Mouse (Mus musculus) large intestine, adult 2 months (tissue): ENCODE measurements around the gene Camk1g. TPM values are rescaled to one million over a fixed set of nuclear protein-coding genes. Genes with fewer than 3 reads are reported as not detected.

Experiments used
- DNase-seq: peaks from one replicate; pipeline ENCODE4 v3.0.0-alpha.2; 2012; ENCODE audit warnings: low read depth, low spot score
- WGBS: fragments of 180-500 bp; shearing (Covaris S2); methylation state at CpG from one replicate; pipeline ENCODE4 v1.1.7; 2018; 5-methylcytosine and 5-hydroxymethylcytosine counted together
- polyA plus RNA-seq: library from polyadenylated mRNA; depleted of rRNA; stranded (reverse); fragments of >200 nt; gene quantifications from 2 replicates; pipeline ENCODE4 v1.2.3, GENCODE M21; 2012; rRNA removed

Gene Camk1g
- polyA plus RNA-seq: 0.27 and 0.49 TPM in 2 replicates

DNA sequence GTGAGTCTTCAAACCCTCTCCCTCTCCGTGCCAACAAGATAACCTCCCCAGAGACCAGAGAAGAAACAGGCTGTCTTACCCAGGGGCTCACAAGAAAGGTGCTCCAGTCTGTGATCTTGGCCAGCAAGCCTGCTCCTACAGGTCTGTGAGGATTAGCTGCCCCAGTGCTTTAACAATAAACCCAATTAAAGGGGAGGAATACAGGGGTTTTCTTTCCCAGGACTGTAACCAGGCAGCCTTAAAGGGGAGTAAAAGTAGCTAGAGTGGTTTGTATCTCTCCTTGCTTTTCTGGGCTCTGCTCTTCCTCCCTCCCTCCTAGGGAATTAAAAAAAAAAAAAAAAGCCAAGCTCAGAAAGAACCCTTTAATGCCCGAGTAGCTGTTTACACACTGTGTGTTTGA lies at the start of gene Camk1g:
Gene Camk1g (minus strand): TSS at position 203 of the 400 bp plus-strand sequence.
- DNase-seq: no peak
- WGBS: 8% methylated on average over 2 of the region's 2 CpGs

DNA sequence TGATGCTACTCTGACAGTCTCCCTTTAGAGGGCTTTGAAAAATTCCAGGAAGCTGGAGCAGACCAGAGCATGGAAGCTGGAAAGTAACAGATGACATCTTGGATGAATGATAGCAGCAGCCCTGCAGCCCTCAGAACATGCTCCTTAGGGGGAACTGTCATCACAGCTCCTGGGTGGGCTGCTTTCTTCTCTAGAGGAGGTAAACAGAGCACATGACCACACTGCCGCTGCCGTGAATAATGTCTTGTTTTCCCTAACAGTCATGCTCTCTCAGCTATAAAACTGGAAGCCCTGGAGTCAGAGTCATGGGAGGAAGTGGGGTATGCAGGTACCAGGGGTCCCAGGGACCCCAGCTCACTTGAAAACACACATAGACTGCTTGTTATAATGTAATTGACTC lies 49.1 kb upstream of the Camk1g start:
- no peak for DNase-seq
- 8% methylated on average over 2 of the region's 2 CpGs for WGBS

DNA sequence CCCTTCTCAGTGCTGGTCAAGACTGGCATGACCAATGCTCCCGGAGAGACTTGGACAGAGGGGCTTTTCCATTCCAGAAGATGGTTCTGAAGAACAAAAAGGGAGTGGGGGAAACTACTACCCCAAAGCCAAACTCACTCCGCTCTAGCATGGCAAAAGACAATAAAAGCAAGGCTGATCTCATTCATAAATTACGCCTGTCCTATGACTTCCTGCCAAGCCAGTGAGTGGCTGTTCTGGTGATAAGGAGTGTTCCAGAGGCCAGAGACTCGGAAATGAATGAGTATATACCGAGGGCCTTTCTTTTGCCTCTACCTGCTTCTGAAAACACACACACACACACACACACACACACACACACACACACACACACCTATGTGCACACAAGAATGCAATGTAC lies 48.6 kb upstream of the Camk1g start:
- DNase-seq: no peak
- WGBS: 34% methylated on average over 5 of the region's 5 CpGs

DNA sequence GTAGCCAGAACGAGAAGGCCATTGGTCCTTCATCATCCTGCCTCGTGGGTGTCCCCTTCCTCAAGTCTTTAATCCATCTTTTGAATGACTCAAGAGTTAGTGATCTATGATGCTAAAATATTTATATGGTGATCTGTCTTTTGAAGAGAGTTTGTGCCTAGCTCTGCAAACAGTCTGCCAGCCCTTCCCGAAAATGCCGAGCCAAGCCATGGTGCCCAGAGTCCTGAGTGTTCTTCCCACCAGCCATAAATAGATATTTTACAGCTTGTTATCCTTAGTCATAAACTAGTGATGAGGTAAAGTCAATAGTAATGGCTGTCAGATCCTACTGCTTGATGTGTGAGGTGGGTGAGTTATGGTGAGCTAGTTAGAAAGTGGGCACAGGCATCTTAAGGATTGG lies 44.0 kb upstream of the Camk1g start:
- WGBS: 52% methylated on average over 4 of the region's 4 CpGs
- DNase-seq: no peak

DNA sequence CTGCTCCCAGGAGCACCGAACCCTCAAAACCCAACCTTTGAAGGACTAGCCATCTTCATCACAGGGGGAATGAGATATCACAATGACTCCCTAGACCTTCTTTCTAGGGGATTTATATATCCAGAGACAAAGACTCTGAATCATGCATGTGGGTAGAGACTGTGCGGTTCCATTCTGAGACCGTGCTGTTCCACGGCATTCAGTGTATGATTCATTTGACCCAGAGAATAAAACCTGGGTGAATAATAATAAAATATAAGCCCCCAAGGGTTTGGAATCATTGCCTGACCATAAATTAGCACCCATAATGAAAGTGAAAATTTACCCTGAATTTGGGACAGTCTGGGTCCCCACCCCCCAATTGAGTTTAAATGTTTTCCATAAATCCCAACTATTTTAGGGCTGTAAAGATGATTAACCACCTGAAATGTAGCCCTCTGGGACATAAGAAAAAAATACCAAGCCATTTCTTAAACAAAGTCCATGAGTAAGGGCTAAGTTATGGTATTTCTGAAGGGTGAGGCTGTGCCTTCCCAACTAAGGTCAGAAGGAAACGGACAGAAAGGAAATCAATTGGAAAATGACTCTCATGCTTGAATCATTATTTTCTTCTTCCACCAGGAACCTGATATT lies 43.4 kb upstream of the Camk1g start:
- WGBS: 87% methylated on average over 5 of the region's 5 CpGs

DNA sequence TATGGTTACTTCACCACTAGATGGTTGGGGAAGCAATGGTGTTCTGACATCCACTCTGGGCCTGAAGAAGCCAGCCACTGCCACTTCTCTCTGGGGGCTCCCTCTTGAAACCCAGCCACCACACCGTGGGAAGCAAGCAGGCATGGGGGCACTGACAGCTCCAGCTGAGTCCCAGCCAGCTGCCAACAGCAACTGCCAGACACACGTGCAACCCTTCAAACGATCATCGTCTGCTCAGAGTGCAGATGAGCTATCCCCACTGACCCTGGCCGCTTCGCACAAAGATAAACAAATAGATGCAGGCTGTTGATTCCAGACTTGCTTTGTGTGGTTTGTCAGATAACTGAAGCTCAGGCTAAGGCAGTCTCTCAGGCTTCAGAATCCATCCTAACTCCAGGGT lies 37.4 kb upstream of the Camk1g start:
- no peak for DNase-seq
- 61% methylated on average over 6 of the region's 6 CpGs for WGBS

More for the DNA sequence above, 43.4 kb upstream of the Camk1g start:
- DNase-seq: no peak

DNA sequence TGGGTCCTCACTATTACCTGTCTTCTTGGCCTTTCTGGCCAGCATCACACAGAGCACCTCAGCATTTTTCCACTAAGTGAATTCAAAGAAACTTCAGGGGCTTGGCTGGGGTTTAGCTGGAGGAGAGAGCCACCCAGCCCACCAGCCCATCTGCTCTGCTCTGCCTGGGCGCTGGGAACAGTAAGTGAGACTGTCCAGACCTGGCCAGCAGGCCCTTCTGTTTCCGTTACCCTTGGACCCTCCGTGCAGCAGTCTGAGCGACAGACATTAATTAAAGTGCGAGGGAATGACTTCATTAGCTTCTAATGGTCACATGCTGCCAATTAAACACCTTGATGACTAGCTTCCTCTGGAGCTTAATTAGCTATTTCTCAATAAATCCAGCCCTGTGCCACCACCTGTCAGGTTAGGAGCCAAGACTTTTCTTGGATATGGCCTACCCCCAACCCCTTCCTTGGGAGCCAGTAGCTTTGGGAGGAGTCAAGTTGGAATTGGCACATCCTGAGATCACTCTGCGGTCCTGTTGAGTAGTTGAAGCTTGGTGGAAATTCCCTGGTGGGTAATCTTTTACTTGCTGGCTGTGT lies 36.1 kb upstream of the Camk1g start:
- 87% methylated on average over 6 of the region's 6 CpGs for WGBS
- no peak for DNase-seq

DNA sequence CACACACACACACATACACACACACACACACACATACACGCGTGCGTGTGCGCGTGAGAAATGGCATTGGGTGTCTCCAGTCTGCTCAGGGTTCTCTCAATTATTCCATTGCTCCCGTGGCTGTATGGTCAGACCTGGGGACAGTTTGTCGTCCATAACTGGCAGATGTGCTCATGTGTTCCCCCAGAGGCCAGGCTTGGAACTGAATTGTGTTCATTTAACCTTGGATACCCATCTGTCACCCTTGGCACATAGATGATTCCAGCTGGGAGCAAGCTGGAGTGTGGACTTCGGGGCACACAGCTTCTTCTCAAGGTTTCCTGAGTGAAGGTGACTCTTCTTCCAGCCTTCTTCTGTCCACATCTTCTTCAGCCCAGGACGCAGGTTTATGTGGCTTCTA lies 31.6 kb upstream of the Camk1g start:
- DNase-seq: no peak
- WGBS: 78% methylated on average over 9 of the region's 9 CpGs

DNA sequence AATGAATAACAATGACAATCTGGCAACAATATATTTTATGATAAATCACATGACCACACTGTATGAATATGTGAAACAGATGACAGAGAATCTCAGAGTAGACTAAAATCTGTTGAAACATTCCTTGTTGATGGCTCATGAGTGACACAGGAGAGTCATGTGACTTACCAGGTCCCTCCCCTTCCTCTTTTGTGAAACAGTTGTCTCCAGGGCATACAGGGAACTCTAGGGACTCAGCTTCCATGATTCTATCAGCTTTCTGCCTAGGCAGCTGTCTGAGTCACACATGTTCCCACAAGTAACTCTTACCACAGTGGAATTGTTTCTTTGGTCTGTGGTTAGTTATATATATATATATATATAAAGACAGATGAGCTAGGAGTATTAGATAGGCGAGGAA lies 30.2 kb upstream of the Camk1g start:
- no peak for DNase-seq
- WGBS: 74% methylated on average over 1 of the region's 1 CpGs

DNA sequence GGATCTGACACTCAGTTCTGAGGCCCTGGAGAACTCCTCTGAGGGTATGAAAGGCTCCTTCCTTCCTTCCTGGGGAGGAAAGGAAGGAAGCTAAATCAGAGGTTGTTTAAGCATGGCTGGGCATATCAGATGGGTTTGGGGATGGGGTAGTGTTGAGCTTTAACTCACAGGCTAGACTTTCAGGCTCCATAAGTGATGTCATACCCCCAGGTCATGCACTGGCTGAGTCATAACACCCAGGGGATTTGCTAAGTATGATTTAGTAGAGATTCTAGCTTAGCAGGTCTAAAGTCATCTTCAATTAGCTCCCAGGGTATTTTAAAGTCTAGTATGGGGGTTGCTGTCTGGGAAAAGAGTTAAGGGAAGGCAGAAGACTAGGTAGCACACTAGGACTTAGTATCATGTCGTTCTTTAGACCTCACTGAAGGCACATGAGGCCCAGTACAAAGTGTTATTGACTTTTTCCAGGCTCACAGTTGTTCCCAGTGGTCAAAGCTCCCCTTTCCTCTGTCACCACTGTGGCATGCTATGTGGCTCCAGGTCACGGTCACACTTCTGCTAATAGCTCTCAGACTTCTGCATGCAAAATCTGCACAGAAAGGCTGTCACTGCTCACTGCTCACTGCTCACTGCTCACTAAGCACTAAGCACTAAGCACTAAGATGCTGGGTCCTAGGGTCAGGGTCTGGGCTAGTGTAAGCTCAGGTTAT lies 28.8 kb upstream of the Camk1g start:
- no peak for DNase-seq
- 56% methylated on average over 2 of the region's 2 CpGs for WGBS

DNA sequence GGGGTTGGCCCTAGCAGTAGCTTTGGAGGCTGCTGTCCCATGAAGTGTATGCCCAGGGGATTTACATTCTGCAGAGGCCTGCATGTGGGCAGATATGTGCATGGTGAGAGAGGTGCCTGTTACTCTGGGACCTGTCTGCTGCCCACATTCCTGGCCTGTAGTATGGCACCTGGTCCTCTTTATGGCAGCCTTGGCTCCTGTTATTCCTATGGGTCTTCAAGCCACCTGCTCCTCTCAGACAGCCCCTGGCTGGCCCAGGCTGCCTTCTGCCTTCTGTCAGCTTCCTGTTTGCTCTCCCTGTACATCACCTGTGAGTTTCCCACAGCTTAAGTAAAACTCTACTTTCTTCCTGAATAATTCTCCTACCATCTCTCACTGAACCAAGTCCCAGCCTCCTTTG lies 27.0 kb upstream of the Camk1g start:
- DNase-seq: no peak

DNA sequence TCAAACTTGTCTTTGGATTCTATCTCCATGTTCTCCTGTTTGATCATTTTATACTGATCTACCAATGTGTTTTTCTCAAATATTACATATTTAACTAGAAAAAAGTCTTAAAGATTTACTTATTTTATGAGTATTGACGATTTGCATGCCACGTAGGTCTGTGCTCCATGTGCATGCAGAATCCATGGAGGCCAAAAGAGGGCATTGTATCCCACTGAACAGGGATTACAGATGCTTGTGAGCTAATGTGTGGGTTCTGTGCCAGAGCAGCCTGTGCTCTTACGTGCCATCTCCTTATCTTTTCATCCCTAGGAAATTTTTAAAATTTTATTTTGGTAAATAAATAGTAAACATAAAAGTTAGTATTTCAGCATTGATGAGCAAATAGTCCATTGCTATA lies 22.2 kb upstream of the Camk1g start:
- 83% methylated on average over 3 of the region's 3 CpGs for WGBS
- DNase-seq: no peak

DNA sequence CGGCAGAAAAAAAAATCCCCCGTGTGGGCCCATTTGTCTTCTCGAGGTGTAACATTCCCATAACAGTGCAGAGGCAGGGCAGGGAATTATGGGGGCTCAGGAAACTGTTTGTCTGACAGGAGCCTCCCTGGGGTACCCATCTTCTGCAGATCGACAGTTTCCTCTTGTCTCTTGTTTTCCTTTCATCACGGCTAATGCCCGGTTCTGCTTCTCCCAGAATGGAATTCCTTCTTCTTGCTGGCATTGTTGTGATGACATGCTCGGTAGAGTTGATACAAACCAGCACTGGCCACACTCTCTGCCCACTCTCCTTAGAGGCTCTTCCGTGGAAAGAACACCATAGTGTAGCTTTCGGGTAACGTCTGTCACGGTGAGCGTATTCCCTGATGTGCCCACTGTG lies 19.9 kb upstream of the Camk1g start:
- no peak for DNase-seq
- WGBS: 75% methylated on average over 12 of the region's 12 CpGs

DNA sequence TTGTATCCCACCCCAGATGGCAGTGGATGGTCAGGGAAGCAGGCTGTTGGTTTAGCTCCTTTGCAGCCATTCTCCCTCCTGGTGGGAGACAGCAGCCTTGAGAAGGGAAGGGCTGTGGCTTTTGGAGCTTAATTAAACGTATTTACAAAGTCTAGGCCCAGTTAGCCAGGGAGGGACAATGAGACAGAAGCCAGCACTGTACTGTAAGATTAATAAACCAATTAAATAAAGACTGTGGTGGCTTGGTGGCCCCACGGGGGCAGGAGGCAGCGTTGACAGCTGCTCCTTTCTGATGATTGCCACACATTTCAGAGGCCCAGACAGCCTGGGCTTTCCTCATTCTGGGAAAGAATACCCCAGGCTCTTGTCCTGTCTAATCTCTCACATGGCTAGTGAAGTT lies 19.4 kb upstream of the Camk1g start:
- DNase-seq: no peak
- WGBS: 21% methylated on average over 3 of the region's 3 CpGs

DNA sequence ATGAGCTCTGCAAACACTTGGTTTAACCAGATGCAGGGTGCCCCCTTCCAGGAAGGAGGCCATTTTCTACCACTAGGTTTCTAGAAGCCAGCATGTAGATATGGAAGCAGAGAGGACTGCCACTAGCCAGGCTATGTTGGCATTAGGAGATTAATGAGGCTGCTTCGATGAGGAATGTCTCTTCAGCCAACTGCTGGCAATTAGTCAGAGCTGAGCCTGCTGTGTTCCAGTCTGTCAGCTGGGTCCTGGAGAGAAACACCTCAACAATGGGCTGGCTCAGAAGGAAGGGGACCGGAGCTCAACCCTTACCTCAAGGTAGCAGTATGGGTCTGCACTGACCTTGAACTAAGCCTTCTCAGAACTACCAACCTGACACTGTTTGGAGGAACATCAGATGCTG lies 17.1 kb upstream of the Camk1g start:
- WGBS: 67% methylated on average over 2 of the region's 2 CpGs
- no peak for DNase-seq

DNA sequence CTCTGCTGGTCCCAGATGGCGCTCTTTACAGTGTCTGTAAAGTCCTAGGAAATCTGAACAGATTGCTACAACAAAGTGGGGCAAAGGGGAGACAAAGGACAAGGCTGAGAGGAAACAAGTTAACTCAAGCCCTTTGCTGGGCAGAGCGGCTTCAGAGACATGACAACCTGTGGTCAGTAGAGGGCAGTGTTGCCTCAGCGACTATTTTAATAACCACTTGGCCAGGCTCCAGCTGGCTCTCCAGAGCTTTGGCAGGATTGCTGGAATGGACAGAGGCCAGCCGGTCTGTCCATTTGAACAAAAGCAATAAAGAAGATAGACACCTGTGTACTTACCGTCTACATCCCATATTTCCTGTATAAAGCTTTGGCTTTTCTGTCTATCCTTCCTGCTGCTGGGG lies 16.0 kb upstream of the Camk1g start:
- peak; percentile 70 for DNase-seq

DNA sequence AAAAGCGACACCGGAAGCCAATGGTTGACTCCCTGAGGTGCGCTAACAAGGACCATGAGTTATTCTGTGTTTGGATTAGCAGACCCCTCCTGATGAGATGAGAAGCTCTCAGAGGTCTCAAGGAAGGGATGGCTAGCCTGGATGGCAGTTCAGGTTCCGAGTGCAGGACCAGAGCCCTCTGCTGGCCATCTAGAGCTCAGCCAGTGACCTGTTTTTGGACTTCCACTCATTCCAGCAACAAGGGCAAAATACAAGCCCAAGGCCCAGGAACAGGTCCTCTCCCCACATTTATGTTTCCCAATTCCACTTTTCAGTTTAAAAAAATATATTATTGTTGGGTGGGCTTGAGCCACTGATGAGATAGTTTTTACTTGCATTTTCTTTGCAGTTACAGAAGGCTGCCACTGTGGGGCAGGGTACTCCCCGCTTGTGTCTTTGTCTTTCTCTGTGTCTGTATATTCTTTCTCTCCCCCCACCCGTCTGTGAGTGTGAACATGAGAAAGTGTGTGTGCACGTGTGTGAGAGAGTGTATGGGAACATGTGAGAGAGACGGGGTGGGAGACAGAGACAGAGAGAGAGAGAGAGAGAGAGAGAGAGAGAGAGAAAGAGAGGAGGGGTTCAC lies 12.9 kb upstream of the Camk1g start:
- peak; percentile 33 for DNase-seq
- WGBS: 11% methylated on average over 8 of the region's 8 CpGs

More for the DNA sequence above, 16.0 kb upstream of the Camk1g start:
- 1% methylated on average over 5 of the region's 5 CpGs for WGBS

DNA sequence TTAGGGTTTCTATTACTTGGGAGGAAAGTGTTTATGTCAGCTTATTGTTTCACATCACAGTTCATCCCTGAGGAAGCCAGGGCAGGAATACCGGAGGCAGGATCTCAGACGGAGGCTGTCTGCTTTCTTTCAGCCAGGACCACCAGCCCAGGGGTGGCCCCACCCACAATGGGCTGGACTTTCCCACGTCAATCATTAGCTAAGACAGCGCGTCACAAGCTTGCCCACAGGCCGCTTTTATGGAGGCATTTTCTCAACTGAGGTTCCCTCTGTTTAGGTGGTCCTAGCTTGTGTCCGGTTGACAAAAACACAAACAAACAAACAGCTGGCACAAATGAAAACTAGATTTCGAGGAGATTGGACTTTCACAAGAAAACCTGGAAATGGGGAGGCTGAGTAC lies 12.3 kb upstream of the Camk1g start:
- no peak for DNase-seq
- WGBS: 5% methylated on average over 8 of the region's 8 CpGs

DNA sequence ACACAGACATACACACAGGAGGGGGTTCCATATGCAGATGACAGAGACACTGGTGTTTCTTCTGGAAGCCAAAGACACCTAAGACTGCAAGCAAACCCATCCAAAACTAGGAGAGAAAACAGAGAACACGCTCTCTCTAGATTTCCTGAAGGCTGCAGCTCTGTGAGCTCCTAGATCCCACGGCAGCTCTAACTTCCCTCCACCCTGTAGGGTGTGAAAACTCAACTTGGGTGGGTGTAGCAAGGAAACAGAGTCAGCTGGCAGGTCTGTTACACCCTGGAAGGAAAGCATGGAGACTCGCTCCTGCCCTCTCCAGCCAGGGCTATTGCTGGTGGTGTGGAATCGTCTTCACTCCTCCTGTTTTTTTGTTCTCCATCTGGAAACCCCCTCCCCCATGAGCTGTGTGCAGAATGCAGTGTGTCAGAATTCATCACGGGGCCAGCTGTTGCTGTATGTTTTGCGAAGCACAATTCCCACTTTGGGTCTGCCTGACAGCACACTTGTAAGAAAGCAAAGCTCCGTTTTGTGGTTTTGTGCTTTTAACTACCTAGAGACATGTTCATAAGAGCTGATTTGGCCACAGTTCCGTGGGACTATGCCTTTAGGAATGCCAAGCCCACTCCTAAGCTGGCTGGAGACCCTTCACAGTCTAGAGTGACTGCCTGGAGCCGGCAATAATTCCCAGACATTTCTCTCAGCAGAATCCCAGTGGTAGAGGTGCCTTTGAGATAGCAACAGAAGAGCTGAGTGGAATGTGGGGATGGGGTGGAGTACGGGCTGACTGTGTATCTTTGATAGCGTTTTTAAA lies 11.7 kb upstream of the Camk1g start:
- WGBS: 47% methylated on average over 11 of the region's 11 CpGs
- DNase-seq: no peak

DNA sequence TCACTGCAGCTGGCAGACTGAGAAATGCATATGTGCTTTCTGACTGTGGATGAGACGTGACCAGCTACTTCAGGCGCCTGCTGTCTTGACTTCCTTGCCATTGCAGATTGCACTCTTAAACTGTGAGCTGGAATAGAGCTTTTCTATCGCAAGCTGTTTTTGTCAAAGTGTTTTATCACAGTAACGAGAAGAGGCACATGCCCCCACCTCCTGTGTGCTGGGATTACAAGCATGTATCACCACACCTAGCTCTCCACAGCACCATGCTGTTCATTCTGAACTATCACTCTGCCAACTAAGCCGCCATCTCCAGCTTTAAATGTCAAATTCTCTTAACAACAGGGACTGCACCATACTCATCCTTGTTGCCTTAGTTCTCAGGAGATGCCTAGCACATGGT lies 10.8 kb upstream of the Camk1g start:
- DNase-seq: no peak
- 94% methylated on average over 5 of the region's 5 CpGs for WGBS
